Mouse (Mus musculus) gastrocnemius, adult 8-10 months (tissue): Measurements from ENCODE around the gene Erg28. TPM values are rescaled to one million over a fixed set of nuclear protein-coding genes. Genes with fewer than 3 reads are reported as not detected.
A peak's percentile ranks its signal among the peaks of the same experiment; 100 is the strongest.

Experiments used
- DNase-seq, 2 experiments: peaks; one replicate each; pipeline ENCODE4 v3.0.0; 2022; ENCODE audit warnings: low spot score in 2 of 2
- total RNA-seq, 4 experiments: library from RNA; stranded (reverse); gene quantifications; 2 replicates each; pipeline ENCODE4 v1.2.4; 2022

Gene Erg28
- total RNA-seq, 4 experiments from 2014 or later = 1.5 to 4.5 (median 3.4) TPM

DNA sequence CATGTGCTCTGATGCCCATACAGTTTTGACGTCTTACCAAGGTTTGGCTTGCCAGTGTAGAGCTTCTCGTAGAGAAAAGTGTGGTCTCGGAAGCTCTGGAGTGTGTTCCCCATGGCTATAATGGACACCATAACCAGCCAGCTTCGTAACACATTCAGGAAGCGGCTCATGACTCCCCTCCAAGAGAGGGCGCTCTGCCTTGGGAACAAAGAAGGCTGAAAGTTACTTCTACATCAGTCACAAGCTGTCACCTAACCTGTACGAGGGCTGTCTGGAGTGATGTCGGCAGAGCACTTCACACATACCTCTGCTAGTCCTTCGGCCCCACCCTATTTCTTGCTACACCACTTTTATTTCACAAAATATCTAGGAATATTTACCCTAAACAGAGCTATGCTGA lies 2.3 kb downstream of the Erg28 start:
- DNase-seq = no peak

DNA sequence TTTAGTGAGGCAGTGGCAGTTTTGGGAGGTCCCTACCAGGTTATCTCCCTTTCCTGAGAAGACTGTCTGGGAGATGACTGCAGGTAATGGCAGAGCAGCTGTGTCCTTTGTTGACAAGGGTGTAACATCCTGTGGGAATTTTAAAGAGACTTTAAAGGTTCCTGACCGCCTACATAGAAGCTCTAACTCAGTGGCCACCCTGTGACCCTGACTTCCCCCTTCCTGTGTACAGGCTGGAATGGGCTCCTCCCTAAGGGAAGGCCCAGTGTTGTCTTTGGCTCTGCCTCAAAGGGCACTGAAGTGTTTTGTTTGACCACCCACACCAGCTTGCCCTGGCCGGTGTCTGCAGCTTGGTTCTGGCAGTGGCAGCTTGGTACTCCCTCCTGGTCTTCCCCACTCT lies 10.8 kb downstream of the Erg28 start:
- DNase-seq = no peak

DNA sequence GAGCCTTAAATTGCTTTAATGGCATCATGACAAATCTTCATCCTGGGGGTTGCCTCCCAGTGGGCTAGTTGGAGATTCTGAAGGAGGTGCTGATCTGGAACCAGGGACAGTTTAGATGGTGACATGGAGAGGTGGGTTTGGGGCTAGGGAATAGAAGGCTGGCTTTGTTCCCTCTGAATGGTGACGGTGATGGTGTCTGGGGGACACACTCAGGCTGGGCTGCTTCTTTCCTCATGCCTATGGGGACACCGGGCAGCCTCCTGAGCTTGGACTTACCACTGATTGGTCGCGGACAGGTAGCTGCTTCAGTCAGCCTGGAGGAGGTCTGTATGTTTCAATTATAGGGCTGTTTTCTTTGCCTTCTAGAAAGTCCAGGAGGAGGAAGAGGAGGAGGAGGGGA lies 12.7 kb downstream of the Erg28 start:
- DNase-seq = no peak

DNA sequence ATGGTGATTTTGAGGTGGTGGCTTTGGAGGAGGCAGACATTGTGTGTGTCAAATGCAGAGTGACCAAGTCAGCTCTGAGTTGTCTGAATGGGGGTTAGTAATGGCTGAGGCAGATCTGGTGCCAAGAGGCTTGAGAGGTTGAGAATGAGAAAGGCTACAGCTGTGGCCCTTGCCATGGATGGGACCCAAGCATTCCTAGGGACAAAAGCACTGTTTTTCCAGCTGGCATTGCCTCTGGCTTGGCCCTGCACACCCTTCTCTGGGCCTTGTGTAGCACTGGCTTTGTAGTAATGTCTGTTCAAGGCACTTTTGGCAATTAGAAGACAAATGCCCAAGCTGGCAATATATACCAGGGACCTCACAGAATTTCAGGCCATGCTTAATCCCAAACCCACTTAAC lies 13.4 kb downstream of the Erg28 start:
- no peak for DNase-seq

DNA sequence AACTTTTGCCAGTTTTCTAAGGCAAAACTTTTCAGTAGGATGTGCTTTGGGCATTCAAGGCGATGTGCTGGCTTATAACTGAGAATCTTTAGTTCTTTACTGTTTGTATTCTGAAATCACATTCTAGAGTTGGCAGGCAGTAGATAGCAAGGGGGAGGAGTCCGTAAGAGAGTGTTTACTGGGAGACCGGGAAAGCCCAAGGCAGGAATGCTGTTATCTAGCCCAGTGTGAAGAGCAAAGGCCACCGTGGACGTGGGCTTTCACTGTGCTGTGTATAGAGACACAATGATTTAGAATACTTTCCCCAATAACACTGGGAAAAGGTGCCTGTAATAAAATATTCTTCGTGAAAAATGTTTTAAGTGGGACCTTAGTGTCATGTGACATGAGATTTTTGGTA lies 14.6 kb downstream of the Erg28 start:
- DNase-seq = no peak

DNA sequence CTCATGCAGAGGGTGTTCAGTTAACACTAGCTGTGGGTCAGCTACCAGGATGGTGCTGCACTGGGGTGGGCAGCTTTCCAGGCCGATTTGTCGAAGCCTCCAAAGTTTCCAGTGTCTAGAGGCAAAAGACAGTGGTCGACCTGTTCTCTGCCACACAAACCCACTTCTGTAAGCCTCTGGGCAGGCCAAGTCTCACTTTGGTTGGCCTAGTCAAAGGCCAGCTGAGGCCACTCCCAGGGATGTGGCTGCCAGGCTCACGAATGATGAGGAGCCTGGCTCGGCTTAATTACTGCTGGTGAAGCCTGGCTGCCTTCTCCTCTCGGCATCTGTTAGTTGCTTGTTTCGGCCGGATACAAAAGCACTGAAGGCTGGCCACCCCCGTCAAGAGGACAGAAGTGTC lies 24.3 kb downstream of the Erg28 start:
- DNase-seq = no peak

DNA sequence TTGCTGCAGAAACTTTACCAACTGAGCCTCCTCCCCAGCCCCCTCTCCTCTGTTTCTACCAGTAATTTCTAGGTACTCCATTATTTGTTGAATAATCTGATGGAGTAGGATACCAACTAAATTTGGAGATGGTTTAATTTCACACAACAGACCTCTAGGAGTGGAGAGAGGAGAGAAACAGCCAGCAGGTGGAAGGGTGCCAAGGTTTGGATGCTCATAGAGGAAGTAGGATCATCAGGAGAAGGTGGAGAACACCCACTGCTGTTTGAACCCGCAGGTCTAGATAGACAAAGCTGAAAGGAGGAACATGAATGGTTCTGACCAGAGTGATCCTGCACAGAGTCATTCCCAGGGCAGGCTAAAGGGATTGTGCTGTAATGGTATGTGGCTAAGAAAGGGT lies 28.8 kb downstream of the Erg28 start:
- no peak for DNase-seq

DNA sequence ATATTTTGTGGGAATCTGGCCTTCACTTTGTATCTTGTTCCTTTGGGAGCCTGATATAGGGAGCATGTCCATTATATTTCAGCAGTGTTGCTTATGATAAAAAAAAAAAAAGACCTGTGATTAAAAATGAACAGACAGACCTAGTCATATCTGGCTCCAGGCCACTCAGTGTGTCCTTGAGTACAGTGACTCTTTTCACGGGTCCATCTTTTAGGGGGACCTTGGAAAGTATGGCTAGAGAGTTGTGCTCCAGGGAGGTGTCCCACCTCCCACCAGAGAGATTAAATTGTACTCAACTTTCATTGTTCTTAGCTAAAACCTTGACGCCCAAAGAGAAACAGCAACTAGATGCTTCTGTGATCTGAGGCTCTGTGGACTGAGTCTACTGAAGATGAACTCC lies 30.3 kb downstream of the Erg28 start:
- DNase-seq = no peak

DNA sequence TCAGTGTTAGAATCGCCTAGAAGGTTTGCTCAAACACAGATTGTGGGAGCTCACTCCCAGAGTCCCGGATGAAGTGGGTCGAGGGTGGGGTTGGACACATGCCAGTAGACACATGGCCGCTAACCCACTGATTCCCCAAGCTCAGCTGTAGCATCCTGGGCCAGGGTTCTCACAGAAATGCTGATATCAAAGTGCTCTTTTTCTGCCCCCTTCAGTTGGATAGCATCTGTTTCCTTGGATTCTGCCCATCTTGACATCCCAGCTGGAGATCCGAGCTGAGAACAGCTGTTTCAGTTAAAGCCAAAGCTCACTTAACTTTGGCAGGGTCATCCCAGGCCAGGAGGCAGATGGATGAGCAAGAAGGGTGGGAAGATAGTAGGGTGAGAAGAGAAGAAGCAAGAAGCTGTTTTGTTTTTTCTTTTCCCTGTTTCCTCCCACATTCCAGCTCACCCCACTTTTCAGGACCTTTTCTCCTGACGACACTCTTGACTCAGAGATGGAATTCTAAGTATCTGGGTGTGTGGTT lies 31.5 kb downstream of the Erg28 start:
- DNase-seq = peak; percentile 20 to 22

DNA sequence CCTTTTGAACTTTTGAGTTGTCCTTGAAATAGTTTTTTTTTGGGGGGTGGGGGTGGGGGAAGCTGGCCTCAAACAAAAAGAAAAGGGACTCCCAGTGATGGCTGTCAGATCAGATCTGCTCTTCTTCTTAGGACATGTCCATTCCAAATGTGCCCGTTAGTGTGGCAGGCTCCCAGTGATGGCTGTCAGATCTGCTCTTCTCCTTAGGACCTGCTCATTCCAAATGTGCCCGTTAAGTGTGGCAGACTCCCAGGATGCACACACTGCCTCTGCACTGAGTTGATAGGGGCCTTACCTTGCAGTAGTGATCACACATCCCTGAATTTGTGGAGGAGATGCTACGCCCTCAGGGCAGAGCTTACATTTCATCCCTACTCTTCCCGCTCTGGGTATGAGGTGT lies 32.2 kb downstream of the Erg28 start:
- DNase-seq = no peak

DNA sequence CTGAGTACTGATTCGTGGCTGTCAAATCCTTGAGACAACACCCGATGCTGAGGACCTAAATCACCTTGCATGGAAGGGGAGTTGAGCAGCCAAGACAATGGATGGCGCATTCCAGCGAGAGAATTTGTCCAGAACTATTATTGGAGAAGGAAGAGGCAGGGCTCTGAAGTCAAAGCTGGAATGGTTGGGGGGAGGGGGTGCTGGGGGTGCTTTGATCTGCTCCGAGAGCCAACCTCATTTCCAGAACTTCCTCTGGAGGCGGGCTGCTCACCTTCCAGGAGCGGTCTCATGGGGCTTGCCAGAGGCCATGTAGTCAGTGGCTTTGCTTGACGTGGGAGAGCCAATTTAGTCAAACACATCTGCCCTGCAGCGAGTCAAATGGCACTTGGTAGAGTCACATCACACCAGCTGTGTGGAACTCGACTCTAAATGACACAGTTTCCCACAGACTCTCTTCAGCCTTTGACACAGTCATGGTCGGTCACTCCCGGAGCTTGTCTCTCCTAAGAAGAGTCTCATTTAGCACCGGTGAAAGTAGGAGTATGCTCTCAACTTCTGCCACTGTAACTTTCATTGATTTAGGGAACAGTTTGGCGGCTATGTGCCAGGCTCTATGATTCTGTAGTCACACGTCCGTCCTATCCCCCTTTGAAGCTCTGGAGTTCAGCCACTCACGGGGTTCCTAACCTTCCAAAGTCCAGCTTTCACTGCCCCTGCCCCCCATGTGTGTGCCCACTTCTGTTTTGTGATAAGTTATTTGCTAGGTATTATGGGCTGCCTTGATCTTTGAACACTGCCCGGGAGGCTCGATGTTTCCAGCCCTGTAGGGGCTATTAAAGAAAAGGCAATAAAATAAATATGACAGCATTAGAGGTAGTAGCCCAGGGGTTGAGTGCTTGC lies 39.2 kb downstream of the Erg28 start:
- DNase-seq = no peak

DNA sequence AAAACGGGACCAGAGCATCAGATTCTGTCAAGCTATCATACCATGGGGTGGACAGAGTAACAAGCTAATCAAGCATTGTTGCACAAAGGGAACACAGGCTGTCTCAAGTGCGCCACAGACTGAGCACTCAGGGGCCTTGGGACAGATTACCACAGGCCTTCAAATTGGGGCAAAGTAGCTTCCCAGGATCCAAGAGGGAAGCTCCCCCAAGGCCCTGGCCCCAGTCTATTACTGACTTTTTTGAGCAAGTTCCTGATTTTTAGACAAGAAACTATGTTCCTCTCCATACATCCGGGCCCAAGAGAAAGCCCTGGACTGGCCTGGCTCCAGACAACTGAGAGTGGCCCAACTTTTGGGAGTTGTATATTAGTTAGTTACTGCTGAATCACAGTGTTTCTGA lies 42.7 kb downstream of the Erg28 start:
- no peak for DNase-seq

DNA sequence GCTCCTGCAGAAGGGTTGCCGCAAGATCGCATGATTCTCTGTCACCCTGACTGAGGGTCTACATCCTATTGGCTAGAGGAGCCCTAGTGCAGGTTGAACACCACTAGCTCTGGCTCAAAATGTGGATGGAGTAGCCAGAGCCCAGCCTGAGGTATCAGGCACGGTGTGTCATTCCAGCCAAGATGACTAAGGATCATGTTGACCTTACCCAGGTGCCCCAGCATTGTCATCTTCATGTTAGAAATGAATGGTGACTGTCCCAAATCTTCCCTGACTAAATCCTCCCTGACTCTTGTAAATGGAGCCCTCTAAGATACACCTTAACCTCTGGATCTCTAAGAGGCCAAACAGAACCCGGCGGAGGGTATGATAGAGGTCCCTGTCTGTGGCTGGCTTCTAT lies 44.6 kb downstream of the Erg28 start:
- DNase-seq = no peak

DNA sequence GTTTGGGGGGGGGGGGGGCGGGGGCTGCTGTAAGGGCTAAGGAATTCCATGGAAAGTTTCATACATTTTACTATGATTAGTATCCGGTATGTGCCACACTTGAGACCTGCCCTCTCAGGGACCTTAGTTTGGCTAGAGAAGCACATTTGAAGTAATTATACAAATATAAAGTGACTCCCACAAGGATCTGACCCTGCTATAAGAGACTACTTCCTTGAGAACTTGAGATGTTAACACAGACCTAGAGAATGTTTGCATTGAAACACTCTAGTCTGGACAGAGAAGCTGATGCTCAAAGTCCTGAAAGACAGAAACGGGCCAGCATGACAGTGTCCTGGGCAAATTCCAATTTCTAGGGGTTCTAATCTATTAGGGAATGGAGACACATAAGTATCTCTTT lies 45.4 kb downstream of the Erg28 start:
- DNase-seq = no peak

DNA sequence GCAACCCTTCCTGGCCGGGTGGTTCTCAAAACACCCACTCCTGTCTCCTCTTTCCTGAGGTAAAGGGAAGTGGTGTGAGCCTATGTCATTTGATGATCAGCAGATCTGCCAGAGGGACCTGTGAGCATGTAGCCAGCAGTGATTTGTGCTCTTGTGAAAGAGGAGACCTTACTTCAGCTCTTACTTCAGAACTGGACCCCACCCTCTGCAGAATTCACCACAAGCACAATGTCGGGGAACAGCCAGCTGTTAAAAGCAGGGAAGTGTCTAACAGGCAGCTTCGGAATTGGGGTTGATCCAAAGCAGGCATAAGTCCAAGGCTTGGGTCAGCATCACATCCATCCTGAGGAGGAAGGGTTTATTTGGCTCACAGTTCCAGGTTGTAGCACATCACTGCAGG lies 53.0 kb downstream of the Erg28 start:
- DNase-seq = peak in 1 of 2 experiments; percentile 7

DNA sequence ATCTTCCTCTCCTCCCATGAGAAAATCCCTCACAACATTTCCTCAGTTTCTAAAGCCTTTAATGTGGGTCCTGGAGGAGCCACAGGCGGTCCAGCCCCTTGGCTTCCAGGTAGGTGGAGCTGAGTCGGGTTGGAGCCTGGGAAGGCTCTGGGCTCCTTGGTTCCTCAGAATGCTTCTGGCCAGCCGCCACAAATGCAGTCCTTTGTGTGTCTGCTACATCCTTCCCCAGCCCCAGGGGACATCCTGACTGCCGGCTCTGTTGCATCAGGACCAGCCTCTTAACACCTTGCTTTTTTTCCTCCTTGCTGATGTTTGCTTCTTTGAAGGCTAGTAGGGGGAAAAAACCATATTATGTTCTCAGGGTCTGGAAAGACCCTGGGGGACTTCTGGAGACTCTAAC lies 56.6 kb downstream of the Erg28 start:
- DNase-seq = no peak

DNA sequence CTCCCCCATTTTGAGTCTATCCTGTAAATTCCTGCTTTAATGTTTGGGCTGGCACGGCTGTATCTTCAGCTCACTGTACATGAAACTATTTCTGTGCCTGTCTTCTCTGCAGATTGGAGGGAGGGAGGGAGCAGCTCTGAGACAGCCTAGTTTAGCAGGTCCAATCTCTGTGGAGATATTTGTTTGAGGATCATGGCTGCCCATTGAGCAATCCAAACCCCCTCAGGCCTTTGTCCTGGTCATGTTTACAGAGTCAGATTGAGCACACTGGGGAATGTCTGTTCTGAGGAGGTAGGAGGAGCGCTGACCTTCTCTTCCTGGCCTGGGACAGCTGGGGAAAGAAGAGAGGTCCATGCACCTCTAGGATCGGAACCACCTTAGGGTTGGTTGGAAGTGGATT lies 58.1 kb downstream of the Erg28 start:
- no peak for DNase-seq

Other genes starting within 250 kb of the Erg28 start
- gene Jdp2, start 225.5 kb downstream of the Erg28 start, total RNA-seq = 1 to 10 TPM; 3.0 to 4.5 (median 3.8) TPM
- gene Batf, start 137.9 kb downstream of the Erg28 start, total RNA-seq = not detected
- gene Flvcr2, start 78.0 kb downstream of the Erg28 start, total RNA-seq = under 1 TPM; 0.24 to 0.75 (median 0.50) TPM
- 1 to 10 TPM; 4.6 to 6.3 (median 5.7) TPM for gene Ttll5, start 109 bp upstream of the Erg28 start, total RNA-seq